Mouse (Mus musculus) fat pad, adult 2 months (tissue): Measurements from ENCODE around the gene Rasal2.

Experiments used
- DNase-seq: peaks from one replicate; pipeline ENCODE4 v3.0.0-alpha.2; 2011; ENCODE audit warnings: low read depth, low spot score; ENCODE audit errors: extremely low read depth

The Rasal2 gene

DNA sequence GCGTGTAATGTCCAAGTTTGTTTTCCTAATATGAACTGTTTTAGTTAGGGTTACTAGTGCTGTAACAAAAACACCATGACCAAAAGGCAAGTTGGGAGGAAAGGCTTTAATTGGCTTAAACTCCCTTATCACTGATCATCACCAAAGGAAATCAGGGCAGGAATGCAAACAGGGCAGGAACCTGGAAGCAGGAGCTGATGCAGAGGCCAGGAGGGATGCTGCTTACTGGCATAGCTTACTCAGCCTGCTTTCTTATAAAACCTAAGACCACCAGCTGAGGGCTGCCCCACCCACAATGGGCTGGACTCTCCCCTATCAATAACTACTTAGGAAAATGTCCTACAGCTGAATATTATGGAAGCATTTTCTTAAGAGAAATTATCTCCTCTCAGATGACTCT is 65.7 kb downstream of the Rasal2 start:
- no peak for DNase-seq

DNA sequence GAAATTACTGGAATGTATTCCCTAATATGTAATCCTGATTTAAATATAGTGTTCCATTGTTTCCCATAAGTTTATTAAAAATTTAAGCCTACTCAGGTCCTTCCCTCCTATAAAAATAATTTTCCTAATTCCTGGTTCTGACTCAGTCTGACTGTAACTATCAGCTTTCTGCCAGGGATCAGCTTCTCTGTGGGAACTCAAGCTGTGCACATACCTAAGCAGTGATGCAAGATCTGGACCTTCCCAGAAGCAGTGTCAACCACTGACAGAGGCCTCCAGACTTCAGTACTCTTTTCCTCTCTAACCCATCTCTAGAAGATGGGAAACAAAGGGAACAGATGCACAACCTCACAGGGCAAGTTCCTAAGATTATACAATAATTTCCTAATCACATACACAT is 68.9 kb downstream of the Rasal2 start:
- DNase-seq = no peak

DNA sequence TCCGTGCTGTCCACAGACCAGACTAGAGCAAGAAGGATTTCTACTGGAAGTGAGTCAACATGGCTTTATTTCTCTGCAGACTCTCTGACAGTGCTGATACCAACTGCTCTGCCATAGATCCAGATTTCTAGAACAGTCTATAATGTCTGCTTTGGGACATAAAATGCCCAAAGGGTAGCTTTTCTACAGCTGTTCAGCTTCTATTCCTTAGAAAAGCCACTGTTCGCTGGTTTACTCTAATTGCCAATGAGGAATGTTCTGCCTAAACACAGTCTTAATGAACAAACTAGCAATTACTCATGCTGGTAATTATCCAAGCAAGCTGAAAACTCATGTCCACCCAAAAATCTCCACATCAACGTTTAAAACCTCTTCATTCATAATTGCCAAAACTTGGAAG is 77.6 kb downstream of the Rasal2 start:
- DNase-seq = no peak

DNA sequence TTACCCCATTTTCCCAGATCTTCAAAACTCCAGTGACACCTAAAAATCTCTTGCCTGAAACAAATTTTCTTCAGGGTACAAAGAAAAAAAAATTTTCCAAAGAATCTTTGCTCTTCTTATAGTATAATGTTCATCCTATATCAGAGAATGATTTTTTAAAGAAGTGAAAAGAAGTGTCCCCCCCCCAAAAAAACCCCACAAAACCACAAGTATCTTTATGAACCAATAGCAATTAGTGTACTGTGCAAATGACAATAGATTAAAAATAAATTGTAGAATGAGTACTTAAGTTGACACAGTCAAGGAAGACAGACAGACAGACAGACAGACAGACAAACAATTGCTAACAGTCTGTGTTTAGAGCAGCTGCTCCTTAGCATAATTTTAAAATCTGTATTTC is 84.3 kb downstream of the Rasal2 start:
- DNase-seq = no peak

DNA sequence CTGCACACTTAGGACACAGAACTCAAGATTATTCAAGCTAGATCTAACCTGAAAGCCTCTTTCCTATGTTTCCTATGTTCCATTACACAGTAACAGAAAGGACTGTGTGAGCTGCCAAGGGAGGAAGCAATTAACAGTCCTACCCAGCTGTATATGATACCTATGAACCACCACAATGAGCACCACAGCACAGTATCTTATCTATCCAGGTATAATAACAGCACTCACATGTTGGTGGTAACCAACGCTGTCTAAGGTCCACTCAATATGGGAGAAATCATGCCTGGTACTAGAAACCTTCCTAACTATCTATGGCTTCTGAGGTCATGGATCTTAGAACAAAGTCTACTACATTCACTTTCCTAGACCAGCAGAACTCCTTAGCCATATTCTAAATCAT is 89.3 kb downstream of the Rasal2 start:
- no peak for DNase-seq

DNA sequence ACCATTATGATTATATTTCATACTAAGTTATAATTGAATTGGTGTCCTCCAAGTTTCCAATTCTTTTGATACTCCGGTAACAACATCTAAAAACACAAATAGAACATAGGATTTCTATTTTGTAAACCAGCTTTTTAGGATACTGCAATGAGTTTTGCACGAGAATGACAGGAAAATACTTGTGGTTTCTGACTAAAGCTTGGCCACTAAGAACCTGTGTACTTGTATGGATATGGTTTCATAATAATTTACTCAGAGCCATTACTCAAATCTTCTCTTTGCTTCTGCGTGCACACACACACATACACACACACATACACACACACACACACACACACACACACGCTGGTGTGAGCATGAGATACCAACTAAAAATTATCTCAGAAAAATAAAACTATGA is 93.5 kb downstream of the Rasal2 start:
- no peak for DNase-seq

DNA sequence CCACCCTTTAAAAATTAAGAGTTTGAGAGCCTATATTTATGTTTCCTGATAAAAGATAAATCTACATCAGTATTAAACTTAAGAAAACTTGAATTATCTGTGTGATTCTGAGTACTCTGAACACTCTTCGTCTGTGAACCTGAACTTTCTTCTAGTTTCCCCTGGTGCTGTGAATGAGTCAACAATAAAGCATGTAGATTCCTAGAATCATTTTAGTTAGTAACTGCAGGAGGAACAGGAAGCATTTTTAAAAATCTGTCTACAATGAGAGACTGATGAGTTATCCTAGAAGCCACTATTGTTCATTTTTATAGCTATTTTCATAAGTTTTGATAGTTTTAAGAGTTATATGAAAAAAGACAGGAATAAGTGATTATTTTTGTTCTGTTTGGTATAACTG is 111.1 kb downstream of the Rasal2 start:
- DNase-seq = no peak

DNA sequence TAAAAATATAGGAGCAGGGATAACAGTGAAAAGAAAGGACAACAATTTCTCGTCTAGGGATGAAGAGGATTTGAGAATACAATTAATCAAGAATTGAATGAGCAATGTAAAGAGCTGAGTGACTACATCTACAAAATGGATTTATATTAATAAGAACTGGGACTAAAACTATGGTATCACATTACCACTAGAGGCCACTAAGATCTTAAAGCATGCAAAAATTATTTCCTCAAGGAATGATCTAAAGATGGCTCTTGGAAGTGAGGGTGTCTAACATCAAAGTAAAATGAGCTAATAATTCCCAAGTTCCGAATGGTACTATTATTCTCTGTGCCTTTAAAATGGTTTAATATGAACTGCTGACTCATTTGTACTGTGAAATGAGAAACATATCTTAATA is 112.8 kb downstream of the Rasal2 start:
- DNase-seq = no peak

DNA sequence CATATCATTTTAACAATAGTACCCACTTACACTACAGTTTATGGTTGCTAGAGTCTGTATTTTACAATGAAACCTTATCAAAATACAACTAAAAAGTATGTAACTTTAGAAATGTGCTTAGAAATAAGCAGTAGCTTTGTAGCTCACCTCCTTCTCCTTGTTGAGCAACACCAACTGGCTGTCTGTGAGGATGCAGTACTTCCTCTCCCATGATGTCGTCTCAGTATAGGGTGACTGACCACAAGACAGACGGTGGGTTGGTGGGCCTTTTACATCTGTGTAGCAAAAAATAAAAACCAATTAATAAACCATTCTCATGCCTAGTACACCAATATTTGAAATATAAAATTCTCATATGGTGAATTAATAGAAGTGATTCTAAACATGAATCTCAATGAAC is 113.4 kb downstream of the Rasal2 start:
- no peak for DNase-seq

DNA sequence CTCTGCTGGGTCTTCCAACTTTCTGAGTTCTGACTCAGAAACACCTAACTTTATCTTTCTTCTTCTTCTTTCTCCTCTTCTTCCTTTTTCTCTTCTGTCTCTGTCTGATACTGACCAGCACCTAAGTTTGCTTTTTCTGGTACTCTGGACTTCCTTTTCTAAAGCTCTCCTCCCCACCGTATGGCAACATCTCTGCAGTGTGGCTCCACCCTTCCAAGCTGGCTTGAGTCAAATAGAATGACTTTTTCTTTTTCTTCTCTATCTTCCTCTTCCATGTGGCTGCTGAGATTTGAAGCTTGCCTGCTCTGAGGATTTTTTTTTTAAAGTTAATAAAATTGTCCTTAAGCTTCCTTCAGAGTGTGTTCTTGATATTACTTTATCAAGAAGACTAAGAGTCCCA is 115.3 kb downstream of the Rasal2 start:
- DNase-seq = no peak

DNA sequence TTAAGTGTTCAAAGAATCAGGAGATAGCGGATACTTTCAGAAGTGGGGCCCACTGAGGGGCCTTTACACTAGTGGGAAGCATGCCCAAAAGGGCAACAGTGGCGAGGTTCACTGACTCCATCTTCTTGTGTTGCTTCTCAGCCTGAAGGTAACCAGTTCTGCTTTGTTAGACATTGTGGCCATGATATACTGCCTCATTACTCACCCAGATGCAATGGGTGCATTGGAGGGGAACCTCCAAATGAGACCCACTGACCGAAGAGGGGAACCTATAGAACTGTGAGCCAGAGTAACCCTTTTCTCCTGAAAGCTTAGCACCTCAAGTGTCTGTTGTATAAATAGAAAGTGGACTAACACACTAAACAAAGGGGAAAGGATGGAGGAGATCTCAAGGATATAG is 116.5 kb downstream of the Rasal2 start:
- DNase-seq = no peak

DNA sequence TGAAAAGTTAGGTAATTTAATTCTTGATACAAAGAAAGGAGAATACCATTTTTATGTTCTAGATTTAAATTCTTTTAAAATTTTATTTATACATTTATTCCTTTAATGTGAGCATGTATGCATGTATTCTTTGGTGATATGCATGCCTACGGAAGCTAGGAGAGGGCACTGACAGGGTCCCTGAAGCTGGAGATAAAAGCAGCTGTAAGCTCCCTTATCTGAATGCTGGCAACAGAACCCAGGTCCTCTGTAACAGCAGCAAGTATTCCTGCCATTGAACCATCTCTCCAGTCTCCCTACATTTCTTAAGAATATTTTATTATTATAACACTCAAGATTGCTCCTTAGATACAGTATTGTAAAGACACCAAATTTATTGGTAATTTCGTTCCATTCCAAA is 122.2 kb downstream of the Rasal2 start:
- no peak for DNase-seq

DNA sequence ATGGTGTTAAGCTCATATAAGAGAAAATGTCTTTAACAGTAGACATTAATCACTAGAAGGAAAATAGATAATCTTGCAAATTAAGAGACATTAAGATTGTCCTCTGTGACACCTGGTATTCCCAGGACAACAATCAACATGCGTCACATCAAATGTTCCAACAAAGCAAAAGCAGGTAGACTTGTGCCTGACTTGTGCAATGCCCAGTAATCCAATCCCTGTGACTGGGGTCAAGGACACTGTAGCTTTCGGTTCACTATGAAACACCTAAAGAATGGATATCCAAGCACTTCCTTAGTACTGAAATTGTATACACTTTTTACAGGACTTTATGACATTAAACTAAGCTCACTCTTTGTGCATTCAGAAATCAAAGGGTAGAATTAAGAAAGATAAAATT is 123.1 kb downstream of the Rasal2 start:
- DNase-seq = no peak

DNA sequence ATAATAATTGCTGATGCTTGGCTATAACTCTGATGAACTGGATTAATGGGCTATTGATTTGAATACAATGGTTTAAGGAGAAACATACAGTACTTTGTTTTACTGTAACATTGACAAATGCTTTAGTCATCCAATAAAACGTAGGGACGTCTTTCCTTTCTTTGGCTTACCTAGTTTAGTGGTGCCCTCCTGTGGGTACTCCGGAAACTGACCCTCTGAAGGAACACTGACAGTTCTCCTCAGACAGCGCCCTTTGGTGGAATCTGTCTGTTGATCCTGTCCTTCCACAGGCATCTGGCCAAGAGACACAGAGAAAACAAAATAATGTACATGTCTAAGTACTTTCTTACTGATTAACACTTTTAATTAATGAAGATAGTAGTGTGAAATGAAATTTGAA is 125.8 kb downstream of the Rasal2 start:
- DNase-seq = no peak

DNA sequence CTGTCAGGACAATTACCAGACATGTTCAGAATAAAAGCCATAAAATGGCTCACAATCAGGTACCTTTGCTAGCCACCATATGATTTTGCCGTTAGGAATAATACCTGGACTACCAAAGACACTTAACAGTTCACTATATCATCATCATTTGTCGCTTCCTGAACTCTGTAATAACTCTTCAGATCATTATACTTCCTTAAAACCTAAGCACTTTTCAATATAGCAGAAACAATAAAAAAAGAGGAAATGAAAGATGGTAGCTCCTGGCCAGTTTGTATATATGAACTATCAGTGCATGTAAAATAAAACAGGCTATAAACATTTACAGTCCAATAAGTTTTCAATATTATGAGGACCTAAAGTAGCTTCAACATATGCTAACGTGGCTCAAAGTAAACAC is 127.0 kb downstream of the Rasal2 start:
- DNase-seq = no peak

DNA sequence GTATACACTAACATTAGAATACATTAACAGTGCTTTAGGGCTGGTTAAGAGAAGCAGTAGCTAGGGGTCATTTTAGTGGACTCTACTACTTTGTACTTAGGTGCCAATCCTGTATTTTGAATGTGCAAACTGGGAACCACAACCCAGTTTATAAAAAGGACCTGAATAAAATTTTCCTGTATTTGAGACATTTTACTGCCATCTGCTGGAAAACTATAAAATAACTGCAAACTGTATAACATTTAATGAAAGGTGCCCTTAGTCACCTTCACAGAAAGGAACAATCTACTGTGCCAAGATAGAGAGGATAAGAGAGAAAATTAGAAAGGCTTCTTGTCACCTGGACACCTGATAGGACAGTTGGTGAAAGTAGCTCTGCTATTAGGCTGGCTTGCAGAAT is 131.6 kb downstream of the Rasal2 start:
- no peak for DNase-seq

DNA sequence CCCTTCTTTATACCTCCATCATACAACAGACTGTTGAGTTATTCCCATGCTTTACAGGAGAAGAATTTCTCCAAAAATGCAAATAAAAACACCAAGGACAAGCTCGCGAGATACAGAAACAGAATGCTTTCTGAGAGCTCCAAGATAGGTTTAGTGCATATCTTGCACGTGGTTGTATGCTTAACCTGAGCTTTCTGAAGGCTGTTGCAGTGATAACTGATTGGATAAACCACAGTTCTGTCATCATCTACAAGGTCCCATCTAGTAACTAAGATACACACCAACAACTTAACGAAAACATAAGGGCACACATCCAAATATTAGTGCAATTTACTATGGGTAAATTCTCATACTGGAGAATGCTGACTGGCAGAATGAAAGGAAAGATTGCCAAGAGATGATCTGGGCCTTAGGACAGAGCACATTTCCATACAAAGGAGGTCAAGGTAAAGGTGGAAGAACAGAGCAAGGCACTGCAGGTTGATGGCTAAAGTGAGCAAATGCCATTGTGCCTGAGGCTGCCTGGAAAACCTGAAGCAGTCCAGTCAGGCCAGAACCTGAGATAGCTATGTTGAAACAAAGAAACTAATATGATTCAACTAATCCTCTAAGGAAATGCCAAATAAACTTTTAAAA is 136.6 kb downstream of the Rasal2 start:
- DNase-seq = peak; percentile 85

DNA sequence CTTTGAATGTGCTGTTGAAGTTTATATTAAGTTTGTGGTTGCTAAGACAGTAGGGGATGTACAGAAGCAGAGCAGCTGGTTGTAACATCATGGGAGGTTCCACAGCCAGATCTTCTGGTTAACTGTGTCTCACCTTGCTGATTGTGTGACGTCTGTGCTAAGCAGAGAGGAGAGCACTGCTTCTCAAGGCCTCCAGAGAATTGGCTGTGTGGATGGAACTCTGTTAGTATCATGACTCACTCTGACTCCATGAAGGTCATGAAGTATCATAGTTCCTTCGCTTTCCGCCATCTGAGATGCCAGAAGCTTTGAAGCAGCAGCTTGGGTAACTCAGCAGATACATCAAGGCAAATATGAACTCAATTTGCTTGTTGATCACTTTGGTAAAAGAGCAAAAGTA is 144.5 kb downstream of the Rasal2 start:
- DNase-seq = no peak

DNA sequence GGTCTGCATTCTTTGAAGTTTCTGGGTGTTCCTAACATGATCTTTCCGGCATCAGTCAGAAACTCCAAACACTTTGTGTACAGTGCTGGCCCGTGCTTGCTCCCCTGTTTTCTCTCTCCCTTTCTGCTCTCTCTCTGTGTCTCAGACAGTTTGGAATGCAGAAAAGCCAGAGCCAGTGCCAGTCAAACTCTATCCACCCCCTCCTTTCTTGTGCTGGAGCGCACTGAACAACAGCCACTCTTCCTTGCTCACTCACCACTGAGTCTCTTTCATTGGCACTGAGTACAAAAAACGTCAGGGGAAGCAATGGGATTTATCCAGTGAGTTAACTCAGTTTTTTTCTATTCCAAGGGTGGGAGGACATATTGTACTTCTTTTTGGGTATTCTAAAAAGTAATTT is 155.8 kb downstream of the Rasal2 start:
- peak; percentile 55 for DNase-seq

DNA sequence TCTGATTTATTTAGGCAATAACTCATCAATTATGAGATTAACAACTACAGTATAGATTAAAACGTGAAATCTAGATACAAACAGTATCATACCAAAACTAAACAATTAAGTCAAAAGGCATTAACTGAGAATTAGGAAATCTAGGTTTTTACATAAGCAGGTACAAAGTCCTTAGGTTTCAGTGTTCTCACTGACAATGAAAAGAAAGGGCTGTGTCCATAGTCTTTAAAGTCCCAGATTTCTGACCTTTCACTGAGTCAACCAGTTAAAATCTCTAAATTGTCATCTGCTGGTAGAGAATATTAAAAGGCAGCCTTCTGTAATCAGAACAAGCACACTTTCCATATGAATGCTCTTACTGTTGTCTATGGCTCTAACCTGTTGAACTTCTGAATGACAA is 156.6 kb downstream of the Rasal2 start:
- no peak for DNase-seq

DNA sequence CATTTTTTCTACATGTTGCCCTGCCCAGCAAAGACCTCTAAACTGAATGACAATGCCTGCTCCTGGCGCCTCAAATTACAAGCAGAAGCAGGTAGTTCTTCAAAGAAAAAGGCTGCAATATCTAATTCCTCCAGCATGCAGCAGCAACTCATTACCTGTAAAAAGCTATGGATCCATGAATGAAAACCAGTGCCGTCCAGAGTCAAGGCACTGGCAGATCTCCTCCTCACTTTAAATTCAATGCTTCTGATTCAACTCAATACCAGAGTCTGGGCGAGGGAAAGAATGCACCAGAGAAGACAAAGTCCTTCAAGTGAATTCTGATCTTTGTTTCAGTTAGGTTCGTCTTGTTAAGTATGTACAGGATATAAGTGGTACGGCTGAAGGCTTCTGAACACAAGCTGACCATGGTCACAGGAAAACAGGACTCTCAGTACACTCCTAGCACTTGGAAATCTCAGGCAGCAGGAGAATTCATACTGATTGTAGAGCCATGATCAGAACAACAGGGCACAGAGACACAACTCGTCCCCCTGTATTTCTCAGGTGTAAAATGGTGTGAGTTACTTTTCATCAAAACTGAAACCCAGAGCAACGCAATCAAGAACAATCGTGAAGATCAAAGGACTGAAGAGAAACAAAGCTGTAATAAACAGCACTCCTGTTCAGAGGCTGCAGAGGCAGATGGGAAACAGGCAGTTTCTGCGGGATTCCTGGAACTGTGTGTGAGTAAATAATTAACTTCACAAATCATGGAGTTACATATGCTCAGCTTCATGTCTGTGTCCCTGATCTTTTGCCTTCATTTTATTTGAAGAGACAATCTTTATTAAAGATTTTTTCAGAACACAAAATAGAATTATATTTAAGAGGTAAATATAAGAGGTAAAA is 158.6 kb downstream of the Rasal2 start:
- no peak for DNase-seq

DNA sequence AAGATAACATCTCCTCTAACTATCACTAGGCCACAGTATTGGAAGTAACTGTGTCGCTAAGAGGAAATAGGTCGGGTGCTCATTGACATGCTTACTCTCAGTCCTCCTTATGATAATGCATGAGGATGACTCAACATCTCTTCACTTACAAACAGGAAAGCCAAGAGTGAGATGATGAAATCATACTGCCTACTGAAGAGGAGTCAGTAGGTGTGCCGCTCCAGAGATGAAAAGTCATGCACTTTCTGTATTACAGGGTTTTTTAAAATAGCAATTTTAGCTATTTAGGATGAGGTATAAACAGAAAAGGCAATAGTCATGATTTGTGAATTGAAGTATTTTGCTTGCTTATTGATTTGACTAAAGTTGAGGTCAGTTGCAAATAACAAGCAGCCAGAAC is 164.3 kb downstream of the Rasal2 start:
- DNase-seq = peak; percentile 49

DNA sequence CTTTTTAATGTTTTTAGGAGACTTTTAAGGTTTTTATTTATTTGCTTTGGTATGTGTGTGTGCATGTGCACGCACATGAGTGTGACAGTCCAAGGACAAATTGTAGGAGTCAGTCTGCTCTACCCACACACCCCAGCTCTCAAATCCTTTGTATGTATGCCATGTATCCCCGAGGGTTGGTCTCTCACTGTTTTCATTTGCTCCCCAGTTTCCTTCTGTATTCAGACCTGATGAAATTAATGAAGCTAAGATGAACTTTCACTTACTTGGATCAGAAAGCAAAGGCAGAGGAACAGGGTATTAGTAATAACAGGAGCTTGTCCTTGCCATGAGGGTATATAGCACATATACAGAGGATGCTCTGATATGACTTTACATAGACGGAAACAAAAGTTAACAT is 165.1 kb downstream of the Rasal2 start:
- DNase-seq = peak; percentile 88
